Mouse (Mus musculus): ENCODE data around the gene Gm28230.

Gene Gm28230

DNA sequence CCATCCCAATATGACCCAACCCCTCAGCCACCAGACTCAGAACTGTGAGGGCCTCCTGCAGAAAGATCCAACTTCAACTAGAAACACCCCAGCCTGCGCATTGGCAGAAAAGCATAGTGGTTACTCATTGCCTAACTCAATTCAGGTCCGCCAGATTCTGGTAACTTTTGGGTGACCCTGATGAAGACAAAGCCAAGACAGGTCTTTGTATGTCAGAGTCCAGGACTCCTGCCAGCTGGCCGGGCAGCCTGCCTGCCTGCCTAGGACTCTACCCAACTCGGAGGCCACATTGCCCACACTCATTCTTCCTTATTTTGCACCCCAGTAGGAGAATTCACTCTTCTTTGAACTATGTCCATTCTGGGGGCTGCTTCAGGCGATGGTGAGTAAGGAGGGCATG lies at the start of gene Gm28230:
Gene Gm28230 (plus strand): TSS at position 178 of the 400 bp plus-strand sequence.
- no peak for DNase-seq (ENCODE audit: low read depth, low spot score)

DNA sequence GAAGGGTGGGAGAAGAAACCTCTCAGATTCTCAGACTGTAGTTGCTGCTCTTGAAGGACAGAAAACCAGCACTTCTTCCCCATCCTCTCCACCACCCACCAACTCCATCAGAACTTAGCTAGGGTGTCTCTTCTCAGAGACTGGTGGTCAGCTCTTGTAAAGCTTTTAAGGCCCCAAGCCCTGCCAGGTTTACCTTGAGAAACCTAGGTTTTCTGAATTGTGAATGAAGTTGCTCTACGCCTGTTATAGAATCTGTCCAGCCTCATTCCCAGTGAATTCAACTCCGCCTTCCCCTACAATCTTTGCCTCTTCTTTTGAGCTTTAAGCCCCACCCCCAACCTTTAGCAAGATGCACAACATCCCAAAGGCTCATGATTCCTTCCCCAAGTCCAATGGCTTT lies 49.4 kb upstream of the Gm28230 start:
- DNase-seq (ENCODE audit: low read depth, low spot score), result no peak

GRCm38 (mm10) chr2:74678891-74679595 lies 47.5 kb upstream of the Gm28230 start, which contains the start of gene Hoxd11:
Hoxd11 (plus strand) TSS chr2:74679557.
- no peak for DNase-seq (ENCODE audit: low read depth, low spot score)

GRCm38 (mm10) chr2:74679596-74679971 lies 46.9 kb upstream of the Gm28230 start:
- DNase-seq (ENCODE audit: low read depth, low spot score), result no peak

GRCm38 (mm10) chr2:74679980-74680379 lies 46.5 kb upstream of the Gm28230 start:
- no peak for DNase-seq (ENCODE audit: low read depth, low spot score)

DNA sequence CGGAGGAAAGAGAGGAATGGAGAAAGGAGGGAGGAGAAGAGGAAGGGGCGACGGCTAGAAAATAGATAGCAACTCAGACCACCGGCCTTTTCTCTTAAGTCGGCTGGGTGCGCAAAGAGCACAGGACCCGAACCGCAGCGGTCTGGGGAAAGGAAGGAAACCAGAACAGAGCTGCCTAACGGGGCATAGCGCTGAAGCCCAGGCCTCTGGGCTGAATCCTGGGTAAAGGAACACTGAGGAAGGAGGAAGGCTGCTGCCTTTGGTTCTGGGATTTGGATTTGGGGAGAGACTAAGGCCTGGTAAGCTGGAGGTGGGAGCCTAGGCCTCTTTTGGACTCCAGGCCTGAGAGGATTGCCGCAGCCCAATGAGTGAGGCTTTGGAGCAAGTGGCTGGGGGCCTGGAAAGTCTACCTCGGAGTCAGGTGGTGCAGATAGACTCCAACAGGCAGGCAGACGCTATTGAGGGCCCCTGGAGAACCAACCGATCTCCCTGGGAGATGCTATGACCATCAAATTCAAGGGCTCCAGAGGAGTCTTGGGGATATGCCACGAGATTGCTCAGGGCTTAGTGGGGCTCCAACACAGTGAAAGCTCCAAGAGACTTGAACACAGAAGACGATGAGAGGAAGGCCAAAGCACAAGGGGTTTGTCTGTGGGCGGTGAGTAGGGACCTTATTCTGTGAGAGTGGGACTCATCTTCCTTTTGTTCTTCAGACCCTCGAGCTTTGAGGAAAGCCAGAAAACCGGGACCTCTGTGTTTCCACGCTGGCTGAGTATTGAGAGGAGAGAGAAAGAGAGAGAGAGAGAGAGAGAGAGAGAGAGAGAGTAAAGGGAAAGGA lies 45.7 kb upstream of the Gm28230 start:
- DNase-seq (ENCODE audit: low read depth, low spot score), result no peak

DNA sequence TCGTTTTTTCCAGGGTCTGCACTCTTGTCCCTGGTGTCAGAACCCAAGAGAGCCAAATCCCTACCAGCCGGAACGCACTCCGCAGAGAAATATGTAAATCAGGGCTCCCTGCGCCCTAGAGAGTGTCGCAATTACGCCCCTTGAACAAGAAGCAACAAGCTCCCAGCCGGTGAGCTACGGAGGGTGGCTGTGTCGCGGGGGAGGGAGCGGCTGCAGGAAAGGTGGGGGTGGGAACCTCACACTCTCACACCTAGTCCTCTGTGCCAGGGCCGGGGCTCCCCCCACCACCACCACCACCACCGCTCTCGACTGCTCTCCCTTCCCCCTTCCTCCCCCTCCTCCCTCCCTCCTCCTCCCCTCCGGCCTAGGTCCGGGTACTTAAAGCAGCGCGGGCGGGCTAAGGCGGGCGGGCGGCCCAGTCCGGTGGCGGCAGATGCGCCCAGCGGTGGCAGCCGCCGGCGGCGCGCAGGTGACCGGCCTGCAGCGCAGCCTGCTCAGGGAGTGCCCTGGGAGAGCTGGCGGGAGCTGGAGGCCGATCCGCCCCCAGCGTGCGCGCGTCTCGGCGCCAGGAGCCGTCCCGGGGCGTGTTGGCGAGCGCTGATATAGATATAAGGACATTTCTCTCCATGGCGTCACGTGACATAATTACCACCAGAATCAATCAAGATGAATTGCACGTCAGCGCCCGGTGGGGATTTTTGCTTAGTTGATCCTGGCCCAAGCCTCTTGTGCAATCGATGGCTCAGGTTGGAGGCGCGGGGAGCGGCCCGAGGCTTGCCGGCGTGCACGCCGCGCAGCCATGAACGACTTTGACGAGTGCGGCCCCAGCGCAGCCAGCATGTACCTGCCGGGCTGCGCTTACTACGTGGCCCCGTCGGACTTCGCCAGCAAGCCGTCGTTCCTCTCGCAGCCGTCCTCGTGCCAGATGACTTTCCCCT lies 44.7 kb upstream of the Gm28230 start:
- no peak for DNase-seq (ENCODE audit: low read depth, low spot score)

GRCm38 (mm10) chr2:74682796-74683195 lies 43.7 kb upstream of the Gm28230 start:
- no peak for DNase-seq (ENCODE audit: low read depth, low spot score)

- DNase-seq (ENCODE audit: low read depth, low spot score), result no peak
Observed at GRCm38 (mm10) chr2:74683471-74683951, 43.0 kb upstream of the Gm28230 start.

DNA sequence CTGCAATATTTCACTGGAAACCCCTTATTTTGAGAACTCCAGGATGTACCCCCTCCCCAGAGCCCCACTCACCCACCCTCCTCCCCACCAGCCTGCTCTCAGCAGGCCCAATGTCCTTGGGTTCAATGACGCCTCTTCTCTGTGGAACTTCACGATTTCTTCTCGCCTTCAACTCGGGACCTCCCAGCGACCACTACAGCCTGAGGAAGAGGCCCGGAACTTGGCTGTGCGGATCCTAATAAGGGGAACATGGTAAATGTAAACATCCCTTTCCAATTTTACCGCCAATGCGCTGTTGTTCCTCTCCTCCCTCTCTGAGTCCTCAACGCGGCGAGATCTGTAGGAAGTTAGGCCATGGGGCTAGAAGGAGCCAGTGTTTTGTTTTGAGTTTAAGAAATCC lies 42.4 kb upstream of the Gm28230 start:
- DNase-seq (ENCODE audit: low read depth, low spot score), result no peak

GRCm38 (mm10) chr2:74685059-74685603 lies 41.4 kb upstream of the Gm28230 start:
- no peak for DNase-seq (ENCODE audit: low read depth, low spot score)

DNA sequence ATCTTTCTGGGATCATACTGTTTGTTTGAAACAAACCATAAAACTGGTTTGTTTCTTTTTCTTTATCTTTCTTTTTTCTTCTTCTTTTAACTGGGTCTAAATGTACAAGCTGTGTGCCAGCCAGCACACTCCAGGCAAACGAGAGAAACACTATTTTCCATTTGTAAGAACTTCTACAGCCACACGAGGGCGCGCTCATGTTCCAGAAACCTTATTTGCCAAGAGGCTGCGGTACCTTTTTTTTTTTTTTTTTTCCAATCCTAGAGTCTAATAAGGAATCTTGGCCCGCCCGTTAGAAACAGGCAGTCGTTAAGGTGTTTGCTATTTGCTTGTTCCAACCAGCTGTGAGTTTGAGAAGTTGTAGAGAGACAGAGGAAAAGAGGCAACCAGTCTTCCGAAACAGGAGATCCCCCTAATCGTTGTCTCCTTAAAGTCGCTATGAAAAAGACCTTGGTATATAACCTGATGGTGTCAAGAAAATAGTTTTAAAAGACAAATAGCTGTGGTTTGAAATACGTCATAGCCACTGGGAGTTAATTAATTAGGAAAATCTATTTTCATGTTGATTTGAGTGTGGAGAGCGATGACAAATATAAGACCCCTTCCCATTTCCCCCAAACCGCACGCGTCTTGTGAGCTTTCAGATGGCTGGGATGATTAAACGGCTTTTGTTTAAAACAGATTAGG lies 40.1 kb upstream of the Gm28230 start:
- DNase-seq (ENCODE audit: low read depth, low spot score), result peak; percentile 89

DNA sequence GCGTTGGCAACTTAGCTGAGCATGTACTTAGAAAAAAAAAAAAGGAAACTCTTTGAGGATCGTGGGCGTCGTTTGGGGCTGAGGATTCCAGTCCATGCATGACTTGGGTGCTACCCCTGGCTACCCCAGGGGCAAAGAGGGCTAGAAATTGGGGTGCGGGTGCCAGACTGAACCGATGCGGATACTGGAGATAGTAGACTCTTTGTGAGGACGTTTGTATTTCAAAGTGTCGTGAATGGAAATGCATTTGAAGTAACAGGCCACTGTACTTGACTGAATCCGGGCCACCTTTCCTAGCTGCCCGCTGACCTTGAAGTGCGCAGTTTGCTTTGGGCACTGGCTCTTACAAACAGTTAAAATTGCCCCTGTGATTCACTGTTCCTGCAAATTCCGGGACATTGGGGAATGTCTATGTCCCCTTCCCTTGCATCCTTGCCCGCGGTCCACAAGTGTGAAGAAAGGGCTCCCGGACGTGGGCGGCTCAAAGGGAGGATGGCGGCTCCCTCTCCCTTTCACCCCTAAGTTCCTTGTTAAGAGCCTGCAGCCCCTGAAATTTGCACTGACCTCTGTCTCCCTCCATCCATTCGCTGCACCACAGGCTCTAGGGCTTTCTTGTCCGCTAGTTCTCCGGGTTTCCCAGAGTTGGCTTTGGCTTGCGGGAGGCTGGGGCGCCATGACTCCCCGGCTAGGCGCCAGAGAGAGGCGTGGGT lies 39.4 kb upstream of the Gm28230 start:
- no peak for DNase-seq (ENCODE audit: low read depth, low spot score)

GRCm38 (mm10) chr2:74687698-74688555 lies 38.6 kb upstream of the Gm28230 start:
- no peak for DNase-seq (ENCODE audit: low read depth, low spot score)

- no peak for DNase-seq (ENCODE audit: low read depth, low spot score)
Observed at GRCm38 (mm10) chr2:74688795-74689573, 37.5 kb upstream of the Gm28230 start.

DNA sequence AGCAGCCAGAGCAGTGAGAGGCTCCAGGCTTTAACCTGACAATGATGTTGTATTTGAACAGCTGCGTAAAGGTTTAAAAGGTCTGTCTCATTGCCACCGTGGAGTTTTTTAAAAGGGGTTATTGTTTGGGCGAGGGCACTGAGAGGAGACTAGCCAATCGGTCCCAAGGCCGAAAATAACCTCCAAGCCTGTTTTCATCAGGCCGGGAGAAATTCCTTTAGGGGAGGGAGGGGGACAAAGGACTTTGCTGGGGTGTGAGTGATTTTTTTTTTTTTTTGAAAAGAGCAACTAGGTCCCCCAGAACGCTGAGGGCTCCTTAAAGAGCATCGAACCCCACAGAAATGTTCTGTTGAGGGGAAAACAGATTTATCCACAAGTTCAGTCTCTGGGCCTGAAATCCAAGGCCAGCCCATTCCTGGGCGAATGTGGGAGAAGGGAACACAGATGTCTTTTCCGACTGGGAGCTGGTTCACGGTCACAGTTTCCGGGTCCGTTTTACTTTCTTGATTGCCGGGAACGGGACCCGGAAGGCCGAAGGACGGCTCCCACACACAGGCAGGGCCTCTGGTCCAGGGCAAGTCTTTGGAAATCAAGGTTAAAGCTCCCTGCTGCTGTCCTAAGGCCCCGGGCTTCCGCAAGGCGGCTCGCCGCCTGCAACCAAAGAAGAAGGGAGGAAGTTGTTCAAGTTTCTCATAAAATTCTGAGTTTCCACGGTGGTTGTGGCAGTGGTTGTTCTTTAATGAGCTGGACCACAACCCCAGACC lies 36.8 kb upstream of the Gm28230 start:
- no peak for DNase-seq (ENCODE audit: low read depth, low spot score)

DNA sequence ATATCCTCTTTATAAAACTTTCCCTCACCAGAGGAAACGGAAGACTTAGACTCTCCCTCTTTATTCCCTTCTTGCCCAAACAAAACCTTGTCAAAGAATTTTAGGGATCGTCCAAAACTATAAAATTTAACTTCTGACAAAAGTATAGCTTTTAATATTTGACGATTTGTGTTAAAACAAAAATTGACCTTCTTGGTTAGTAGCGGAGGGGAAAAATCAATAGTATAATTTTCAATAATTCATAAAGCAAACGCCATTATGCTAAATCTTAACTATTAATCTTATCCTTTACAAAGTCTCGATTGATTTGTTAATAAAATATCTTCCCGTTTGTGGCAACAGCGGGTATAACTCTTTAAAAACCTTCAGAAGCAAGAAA lies 36.2 kb upstream of the Gm28230 start:
- no peak for DNase-seq (ENCODE audit: low read depth, low spot score)
